Mouse (Mus musculus): ENCODE measurements around the gene Ppbp. TPM values are rescaled to one million over a fixed set of nuclear protein-coding genes. Genes with fewer than 3 reads are reported as not detected.
"Not testable (repeated sequence)": the region's sequence is repeated elsewhere in the genome, so short reads cannot be mapped to it uniquely, and the experiment has no call there.

Ppbp gene
- polyA plus RNA-seq, 1 experiment from 2014 or later: 0.79 TPM

- no peaks in the 10 kb centered on the region for H3K27me3 ChIP-seq (replicated peaks; ENCODE audit: control insufficient read depth, insufficient read depth, low read length)
- peaks cover 6% of the 10 kb centered on the region for H3K4me1 ChIP-seq (replicated peaks; ENCODE audit: control insufficient read depth, insufficient read depth, low read length)
- no peak for ATAC-seq
- 89% methylated on average over 3 of the region's 3 CpGs for WGBS
- no peak overlapping the region for H3K9ac ChIP-seq (replicated peaks; ENCODE audit: low read depth, low read length)
- no peaks in the 10 kb centered on the region for H3K36me3 ChIP-seq (ENCODE audit: control insufficient read depth, insufficient read depth)
- H3K4me2 ChIP-seq (ENCODE audit: low read length): no peak overlapping the region
- no peak overlapping the region for H3K4me3 ChIP-seq (replicated peaks; ENCODE audit: low read length)
- no peak overlapping the region for H3K27ac ChIP-seq (ENCODE audit: low read length)
- no peaks in the 10 kb centered on the region for H3K9me3 ChIP-seq (ENCODE audit: control insufficient read depth, low read length)
Observed at GRCm38 (mm10) chr5:90783697-90784096, 15.4 kb downstream of the Ppbp start.

- Histone ChIP-seq H3K4me3 (replicated peaks; ENCODE audit: low read length) (peak within 1 kb of the TSS; percentile 34), H3K9me3 (ENCODE audit: control insufficient read depth, low read length) (no peaks in the 10 kb centered on the region), H3K36me3 (ENCODE audit: control insufficient read depth, insufficient read depth) (no peaks in the 10 kb centered on the region), H3K27me3 (replicated peaks; ENCODE audit: control insufficient read depth, insufficient read depth, low read length) (no peaks in the 10 kb centered on the region), H3K4me1 (replicated peaks; ENCODE audit: control insufficient read depth, insufficient read depth, low read length) (peaks cover 6% of the 10 kb centered on the region), H3K9ac (replicated peaks; ENCODE audit: low read depth, low read length) (peak within 1 kb of the TSS; percentile 30), H3K4me2 (ENCODE audit: low read length) (peak within 1 kb of the TSS; percentile 57), H3K27ac (ENCODE audit: low read length) (no peak within 1 kb of the TSS)
- ATAC-seq: peak; percentile 83
- WGBS: 14% methylated on average over 26 of the region's 26 CpGs
Observed at GRCm38 (mm10) chr5:90785659-90786588, 17.6 kb downstream of the Ppbp start, which contains the start of gene Cxcl3. Cxcl3 (plus strand) TSS chr5:90786103.

DNA sequence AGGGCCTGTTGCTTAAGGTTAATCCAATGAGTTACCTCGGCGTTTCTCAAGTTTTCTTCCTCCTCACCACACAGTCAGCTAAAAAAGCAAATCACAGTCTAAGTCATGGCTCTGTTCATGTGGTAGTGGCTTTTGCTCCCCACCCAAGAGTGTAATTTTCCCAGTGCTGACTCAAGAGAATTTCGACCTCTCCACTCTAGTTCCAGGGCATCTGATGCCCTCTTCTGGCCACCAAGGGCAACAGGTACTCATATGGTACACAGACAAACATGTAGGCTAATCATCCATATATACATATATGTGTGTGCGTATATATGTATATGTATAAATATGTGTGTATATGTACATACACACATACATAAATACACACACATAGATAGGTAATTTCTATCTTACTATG lies 19.8 kb downstream of the Ppbp start:
- H3K4me3 ChIP-seq (replicated peaks; ENCODE audit: low read length): no peak overlapping the region
- no peak for ATAC-seq
- H3K4me2 ChIP-seq (ENCODE audit: low read length): no peak overlapping the region
- H3K27ac ChIP-seq (ENCODE audit: low read length): no peak overlapping the region
- H3K27me3 ChIP-seq (replicated peaks; ENCODE audit: control insufficient read depth, insufficient read depth, low read length): no peaks in the 10 kb centered on the region
- WGBS: 78% methylated on average over 4 of the region's 4 CpGs
- H3K9me3 ChIP-seq (ENCODE audit: control insufficient read depth, low read length): no peaks in the 10 kb centered on the region
- peaks cover 6% of the 10 kb centered on the region for H3K4me1 ChIP-seq (replicated peaks; ENCODE audit: control insufficient read depth, insufficient read depth, low read length)
- no peaks in the 10 kb centered on the region for H3K36me3 ChIP-seq (ENCODE audit: control insufficient read depth, insufficient read depth)
- H3K9ac ChIP-seq (replicated peaks; ENCODE audit: low read depth, low read length): no peak overlapping the region

DNA sequence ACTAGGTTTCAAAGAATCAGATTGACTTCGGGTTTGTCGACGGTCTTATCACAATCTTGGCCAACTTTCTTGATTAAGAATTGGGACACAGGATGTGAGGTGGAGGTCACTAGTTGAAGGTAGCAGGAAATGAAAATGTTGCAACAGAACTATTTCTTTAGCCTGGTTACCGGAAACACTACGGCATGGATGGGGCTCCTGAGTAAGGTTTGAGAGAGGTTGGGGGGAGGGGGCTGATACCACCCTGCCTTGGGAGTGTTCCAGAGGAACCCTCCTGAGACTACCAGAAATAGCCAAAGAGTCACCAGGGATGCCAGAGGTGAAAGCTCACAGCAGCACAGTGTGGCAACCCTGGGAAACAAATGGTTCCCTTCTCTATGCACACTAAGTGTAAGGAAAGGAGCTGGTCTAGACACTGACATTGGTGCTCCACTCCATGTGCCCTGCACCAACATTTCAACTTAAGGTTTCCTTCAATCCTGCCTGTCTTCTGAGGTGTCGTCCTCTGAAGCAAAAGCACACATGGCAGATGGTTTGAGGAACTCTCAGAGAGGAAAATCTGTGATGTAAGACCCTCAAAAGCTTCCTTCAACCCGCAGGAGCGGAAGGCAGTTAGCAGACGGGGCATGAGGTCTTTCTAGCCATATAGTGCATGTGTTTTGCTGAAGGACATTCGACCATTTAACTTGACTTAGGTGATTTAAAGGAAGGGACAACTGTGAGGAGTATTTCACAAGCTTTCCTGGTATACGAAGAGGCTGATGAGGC lies 21.2 kb downstream of the Ppbp start:
- no peaks in the 10 kb centered on the region for H3K27me3 ChIP-seq (replicated peaks; ENCODE audit: control insufficient read depth, insufficient read depth, low read length)
- peaks cover 6% of the 10 kb centered on the region for H3K4me1 ChIP-seq (replicated peaks; ENCODE audit: control insufficient read depth, insufficient read depth, low read length)
- ATAC-seq: no peak
- no peaks in the 10 kb centered on the region for H3K9me3 ChIP-seq (ENCODE audit: control insufficient read depth, low read length)
- no peaks in the 10 kb centered on the region for H3K36me3 ChIP-seq (ENCODE audit: control insufficient read depth, insufficient read depth)
- no peak overlapping the region for H3K4me3 ChIP-seq (replicated peaks; ENCODE audit: low read length)
- no peak overlapping the region for H3K9ac ChIP-seq (replicated peaks; ENCODE audit: low read depth, low read length)
- H3K27ac ChIP-seq (ENCODE audit: low read length): no peak overlapping the region
- 89% methylated on average over 11 of the region's 11 CpGs for WGBS
- H3K4me2 ChIP-seq (ENCODE audit: low read length): no peak overlapping the region

DNA sequence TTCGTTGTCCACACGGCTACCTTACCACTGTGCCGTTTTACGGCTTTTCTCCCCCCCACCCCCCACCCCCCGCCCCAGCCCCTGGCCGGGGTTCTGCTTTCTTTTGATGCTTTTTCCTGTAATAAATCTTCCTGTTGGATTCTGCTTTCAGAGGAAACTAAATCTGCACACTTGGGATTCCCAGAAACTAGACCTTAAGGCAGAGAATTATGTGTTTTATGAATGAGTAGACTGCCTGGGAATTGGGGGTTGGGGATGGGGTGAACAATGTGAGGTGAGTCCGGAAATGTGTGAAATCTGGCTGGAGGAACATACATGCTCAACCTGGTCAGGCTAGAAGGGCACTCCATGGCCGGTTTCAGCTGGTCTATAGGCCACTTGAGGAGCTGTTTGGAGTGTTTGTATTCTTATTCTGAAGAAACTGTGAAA lies 21.8 kb downstream of the Ppbp start:
- no peak overlapping the region for H3K27ac ChIP-seq (ENCODE audit: low read length)
- WGBS: 86% methylated on average over 8 of the region's 8 CpGs
- no peaks in the 10 kb centered on the region for H3K9me3 ChIP-seq (ENCODE audit: control insufficient read depth, low read length)
- ATAC-seq: no peak
- no peak overlapping the region for H3K4me3 ChIP-seq (replicated peaks; ENCODE audit: low read length)
- H3K4me1 ChIP-seq (replicated peaks; ENCODE audit: control insufficient read depth, insufficient read depth, low read length): peaks cover 6% of the 10 kb centered on the region
- no peak overlapping the region for H3K4me2 ChIP-seq (ENCODE audit: low read length)
- H3K9ac ChIP-seq (replicated peaks; ENCODE audit: low read depth, low read length): no peak overlapping the region
- no peaks in the 10 kb centered on the region for H3K36me3 ChIP-seq (ENCODE audit: control insufficient read depth, insufficient read depth)
- H3K27me3 ChIP-seq (replicated peaks; ENCODE audit: control insufficient read depth, insufficient read depth, low read length): no peaks in the 10 kb centered on the region

- Histone ChIP-seq H3K9me3 (ENCODE audit: control insufficient read depth, low read length) (no peaks in the 10 kb centered on the region), H3K4me1 (replicated peaks; ENCODE audit: control insufficient read depth, insufficient read depth, low read length) (no peaks in the 10 kb centered on the region), H3K4me2 (ENCODE audit: low read length) (no peak within 1 kb of the TSS), H3K27me3 (replicated peaks; ENCODE audit: control insufficient read depth, insufficient read depth, low read length) (no peaks in the 10 kb centered on the region), H3K4me3 (replicated peaks; ENCODE audit: low read length) (no peak within 1 kb of the TSS), H3K27ac (ENCODE audit: low read length) (no peak within 1 kb of the TSS), H3K36me3 (ENCODE audit: control insufficient read depth, insufficient read depth) (no peaks in the 10 kb centered on the region), H3K9ac (replicated peaks; ENCODE audit: low read depth, low read length) (no peak within 1 kb of the TSS)
- WGBS: 52% methylated on average over 5 of the region's 5 CpGs
- no peak for ATAC-seq
Observed at GRCm38 (mm10) chr5:90794195-90794625, 25.9 kb downstream of the Ppbp start, which contains the start of gene Cxcl15. Cxcl15 (plus strand) TSS chr5:90794534.

DNA sequence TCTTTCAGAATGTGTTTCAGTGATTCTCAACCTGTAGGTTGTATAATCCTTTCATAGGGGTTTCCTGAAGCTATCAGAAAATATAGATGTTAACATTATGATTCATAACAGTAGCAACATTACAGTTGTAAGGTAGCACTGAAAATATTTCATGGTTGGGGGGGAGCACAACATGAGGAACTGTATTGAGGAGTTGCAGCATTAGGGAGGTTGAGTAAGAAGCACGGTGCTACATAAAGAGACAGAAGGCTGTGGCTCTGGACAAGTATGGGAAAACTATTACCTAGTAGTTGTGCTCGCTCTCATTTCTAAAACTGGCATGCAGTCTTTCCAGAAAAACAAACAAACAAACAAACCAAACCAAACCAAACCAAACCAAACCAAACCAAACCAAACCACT lies 27.1 kb downstream of the Ppbp start:
- not testable (repeated sequence) for H3K27me3 ChIP-seq (replicated peaks; ENCODE audit: control insufficient read depth, insufficient read depth, low read length); H3K4me2 ChIP-seq (ENCODE audit: low read length); H3K27ac ChIP-seq (ENCODE audit: low read length); H3K36me3 ChIP-seq (ENCODE audit: control insufficient read depth, insufficient read depth); H3K4me3 ChIP-seq (replicated peaks; ENCODE audit: low read length); H3K9ac ChIP-seq (replicated peaks; ENCODE audit: low read depth, low read length); ATAC-seq; H3K4me1 ChIP-seq (replicated peaks; ENCODE audit: control insufficient read depth, insufficient read depth, low read length); H3K9me3 ChIP-seq (ENCODE audit: control insufficient read depth, low read length)
- WGBS: 83% methylated on average over 2 of the region's 2 CpGs

DNA sequence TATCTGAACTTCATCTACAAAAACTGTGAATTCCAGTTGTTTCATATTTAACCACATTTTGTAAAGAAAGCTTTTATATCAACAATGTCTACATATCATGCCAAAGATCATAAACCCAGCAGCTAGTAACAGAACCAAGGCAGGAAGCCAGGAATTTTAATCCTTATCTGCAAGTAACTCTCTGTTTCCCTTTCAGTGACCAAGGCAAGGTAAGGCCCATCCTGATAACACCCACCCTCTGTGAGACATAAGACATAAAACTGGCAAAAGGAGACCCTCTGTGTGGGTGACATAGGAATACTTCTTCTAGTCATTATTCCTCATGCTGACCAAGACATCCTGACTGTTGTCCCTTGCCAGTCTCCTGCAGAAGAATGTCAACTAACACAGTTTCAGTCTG lies 36.3 kb downstream of the Ppbp start:
- no peak overlapping the region for H3K27ac ChIP-seq (ENCODE audit: low read length)
- no peaks in the 10 kb centered on the region for H3K36me3 ChIP-seq (ENCODE audit: control insufficient read depth, insufficient read depth)
- H3K4me3 ChIP-seq (replicated peaks; ENCODE audit: low read length): no peak overlapping the region
- no peak for ATAC-seq
- no peaks in the 10 kb centered on the region for H3K27me3 ChIP-seq (replicated peaks; ENCODE audit: control insufficient read depth, insufficient read depth, low read length)
- no peaks in the 10 kb centered on the region for H3K4me1 ChIP-seq (replicated peaks; ENCODE audit: control insufficient read depth, insufficient read depth, low read length)
- no peak overlapping the region for H3K4me2 ChIP-seq (ENCODE audit: low read length)
- no peaks in the 10 kb centered on the region for H3K9me3 ChIP-seq (ENCODE audit: control insufficient read depth, low read length)
- no peak overlapping the region for H3K9ac ChIP-seq (replicated peaks; ENCODE audit: low read depth, low read length)

DNA sequence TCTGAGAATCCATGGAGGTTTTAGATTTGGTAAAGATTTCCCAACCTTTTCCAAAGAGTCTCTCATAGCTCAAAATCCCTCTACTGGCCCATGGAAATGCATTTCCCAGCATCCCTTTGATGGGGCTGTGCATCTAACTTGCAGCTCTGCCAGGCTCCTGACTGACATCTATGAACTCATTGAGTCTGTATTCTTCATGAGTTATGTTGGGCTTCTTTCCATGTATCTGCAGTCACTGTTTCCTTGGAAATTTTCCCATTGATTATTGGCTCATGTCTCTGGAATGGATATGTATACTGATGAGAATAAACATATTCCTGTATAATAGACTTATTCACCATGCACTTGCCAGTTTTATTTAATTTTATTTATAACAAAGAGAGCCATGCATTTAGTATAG lies 37.7 kb downstream of the Ppbp start:
- ATAC-seq: no peak
- Histone ChIP-seq H3K27me3 (replicated peaks; ENCODE audit: control insufficient read depth, insufficient read depth, low read length) (no peaks in the 10 kb centered on the region), H3K9ac (replicated peaks; ENCODE audit: low read depth, low read length) (no peak overlapping the region)

More for the DNA sequence above, 37.7 kb downstream of the Ppbp start:
- Histone ChIP-seq H3K4me1 (replicated peaks; ENCODE audit: control insufficient read depth, insufficient read depth, low read length) (no peaks in the 10 kb centered on the region), H3K36me3 (ENCODE audit: control insufficient read depth, insufficient read depth) (no peaks in the 10 kb centered on the region), H3K9me3 (ENCODE audit: control insufficient read depth, low read length) (no peaks in the 10 kb centered on the region), H3K4me3 (replicated peaks; ENCODE audit: low read length) (no peak overlapping the region), H3K4me2 (ENCODE audit: low read length) (no peak overlapping the region), H3K27ac (ENCODE audit: low read length) (no peak overlapping the region)
